Mouse (Mus musculus): ENCODE results near the gene Tet3.

- no peak for TF ChIP-seq GATA1 (IDR thresholded peaks at IDR 0.05; ENCODE audit: low read length)
- TF ChIP-seq TAL1 (IDR thresholded peaks at IDR 0.05; ENCODE audit: low read length), result no peak
These were observed 21.3 kb upstream of the Tet3 start for GRCm38 (mm10) chr6:83480019-83480655.
